Mouse (Mus musculus) naive thymus-derived CD4-positive, alpha-beta T cell, adult 5 months (primary cell): Measurements from ENCODE around the gene Apom. TPM values are rescaled to one million over a fixed set of nuclear protein-coding genes. Genes with fewer than 3 reads are reported as not detected.

ENCODE experiments used
- polyA plus RNA-seq: library from polyadenylated mRNA; unstranded; fragments of 100-300 nt; shearing (Covaris generic); gene quantifications from one replicate; pipeline ENCODE4 v1.2.1, GENCODE M21; 2017

Apom gene
- polyA plus RNA-seq, result not detected

DNA sequence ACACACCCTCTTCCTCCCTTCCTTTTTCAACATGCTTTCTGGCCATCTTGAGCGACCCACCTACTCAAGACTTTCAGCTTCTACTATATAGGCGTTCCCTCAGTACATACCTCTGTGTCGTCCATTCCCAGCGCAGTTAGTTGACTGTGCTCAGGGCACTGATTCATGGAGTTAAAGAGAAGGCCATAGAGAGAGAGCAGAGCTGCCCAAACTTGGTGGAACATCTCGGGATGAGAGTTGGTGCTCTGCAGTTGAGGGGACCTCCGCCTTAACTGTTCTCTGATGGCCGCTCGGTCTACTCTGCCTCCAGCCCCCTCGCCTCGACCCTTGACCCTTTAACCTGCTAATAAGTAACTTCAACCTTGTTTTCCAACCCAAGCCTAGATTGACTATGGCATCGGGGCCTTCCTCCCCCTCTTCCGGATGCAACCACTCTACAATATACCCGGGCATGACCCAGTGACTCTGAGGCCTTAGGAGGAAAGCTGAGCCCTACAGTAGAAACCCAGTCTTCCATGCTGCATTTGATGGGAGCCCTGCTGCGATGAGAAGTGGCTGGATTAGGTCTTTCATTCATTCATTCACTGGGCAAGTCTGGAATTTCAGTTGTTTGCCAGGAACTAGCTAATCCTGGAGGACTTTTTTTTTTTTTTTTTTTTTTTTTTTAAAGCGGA is at the start of gene Apom:
Gene Apom (minus strand): TSS at position 551 of the 674 bp plus-strand sequence.

GRCm38 (mm10) chr17:35175968-35176367 is 44.1 kb upstream of the Apom start, which contains the start of gene Aif1:
Gene Aif1, minus strand, starts transcription at chr17:35176068.

DNA sequence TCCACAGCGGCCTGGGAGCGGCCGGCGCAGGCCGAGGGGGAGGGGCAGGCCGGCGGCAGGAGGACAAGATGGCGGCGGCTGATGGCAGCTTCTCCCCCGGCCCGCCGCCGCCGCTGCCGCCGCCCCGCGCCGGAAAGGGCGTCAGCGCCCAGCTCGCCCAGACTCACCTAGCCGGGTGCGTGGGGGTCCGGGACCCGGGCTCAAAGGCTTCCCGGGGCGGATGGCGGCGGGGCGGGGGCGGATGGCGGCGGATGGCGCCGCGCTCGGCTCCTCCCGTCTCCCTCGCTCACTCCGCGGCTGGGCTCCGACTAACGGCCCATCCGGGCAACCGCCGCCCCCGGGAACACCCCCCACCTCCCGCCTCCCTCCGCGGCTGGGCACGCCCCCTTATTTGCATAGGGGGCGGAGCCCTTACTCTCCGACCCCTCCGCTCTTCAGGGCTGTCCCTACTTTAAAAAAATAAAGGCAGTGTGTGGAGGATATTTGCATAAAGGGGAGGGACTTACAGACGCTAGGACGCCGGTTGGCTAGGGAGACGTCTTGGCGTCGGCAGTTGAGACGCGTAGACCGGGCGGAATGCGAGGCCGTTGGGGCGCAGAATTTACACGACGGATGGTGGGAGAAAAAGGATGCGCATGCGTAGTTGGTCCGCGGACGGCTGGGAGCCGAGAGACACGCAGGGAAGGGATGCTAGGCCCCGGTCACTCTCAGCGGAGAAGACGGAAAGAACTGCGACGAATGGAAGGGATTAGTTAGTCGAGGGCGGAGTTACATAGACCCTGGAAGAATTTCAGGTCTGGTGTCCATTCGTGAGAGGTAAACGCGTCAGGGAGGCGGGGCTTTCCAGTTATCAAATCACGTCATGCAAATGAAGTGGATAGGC is 33.0 kb upstream of the Apom start, which contains the start of gene Prrc2a:
Gene Prrc2a (minus strand): TSS at position 330 of the 883 bp plus-strand sequence.

DNA sequence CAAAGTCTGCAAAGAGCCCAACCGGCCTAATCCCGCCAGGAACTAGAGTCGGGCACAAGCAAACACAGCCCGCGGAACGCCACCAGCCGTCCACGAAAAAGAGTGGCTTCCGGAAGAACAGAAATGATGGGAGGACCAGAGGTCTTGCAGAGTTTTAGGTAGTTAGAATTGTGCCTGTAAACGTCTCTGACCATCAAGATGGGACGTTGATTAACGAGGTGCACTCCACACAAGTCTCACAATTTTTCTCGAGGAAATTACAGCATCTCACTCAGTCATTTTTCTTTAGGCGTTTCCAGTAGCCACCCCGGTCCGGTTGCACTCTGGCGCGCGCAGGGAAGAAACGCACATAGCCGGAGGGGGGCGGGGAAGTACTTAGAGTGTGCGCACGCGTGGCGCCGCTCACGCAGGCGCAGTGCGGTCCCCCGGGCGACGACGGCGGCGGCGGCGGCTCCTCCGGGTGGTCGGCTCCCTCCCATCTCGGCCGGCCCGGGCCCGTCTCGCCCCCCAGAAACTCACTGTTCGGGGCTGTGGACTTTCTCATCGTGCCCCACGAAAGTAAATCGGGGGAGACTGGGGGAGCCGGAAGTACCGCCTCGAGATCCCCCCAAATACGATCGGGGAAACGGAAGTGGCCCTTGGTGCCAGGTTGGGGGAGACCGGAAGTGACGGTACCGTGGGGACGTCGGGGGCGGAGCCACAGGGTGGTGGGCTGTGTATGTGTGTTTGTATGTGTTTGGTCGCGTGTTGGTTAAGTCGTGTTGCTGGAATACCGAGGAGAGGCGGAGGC is 3.1 kb upstream of the Apom start, which contains the start of gene Bag6:
Gene Bag6 (plus strand): TSS at position 378 of the 790 bp plus-strand sequence.

DNA sequence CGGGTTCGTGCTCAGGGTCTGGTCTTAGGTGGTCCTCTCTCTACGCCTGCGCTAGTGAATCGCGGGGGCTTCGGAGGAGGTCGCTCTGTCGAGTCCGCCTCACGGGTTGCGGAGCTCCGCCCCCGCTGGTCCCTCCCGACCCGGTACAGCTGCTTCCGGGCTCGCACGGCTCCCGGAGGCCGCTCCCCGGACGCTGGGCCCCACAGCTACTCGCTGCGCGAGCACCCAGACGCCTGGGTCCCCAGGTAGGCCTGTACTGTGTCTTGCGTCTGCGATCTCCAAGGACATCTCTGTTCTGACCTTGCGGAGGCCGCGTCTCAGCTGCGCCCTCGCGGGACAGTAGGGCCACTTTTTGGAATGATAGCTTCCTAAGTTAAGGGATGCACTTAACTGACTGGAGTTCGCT is 5.6 kb downstream of the Apom start, which contains the start of gene D17H6S53E:
Gene D17H6S53E (plus strand): TSS at position 168 of the 406 bp plus-strand sequence.

GRCm38 (mm10) chr17:35121871-35122303 is 10.0 kb downstream of the Apom start, which contains the start of gene Csnk2b:
Gene Csnk2b, minus strand, starts transcription at chr17:35122053.

DNA sequence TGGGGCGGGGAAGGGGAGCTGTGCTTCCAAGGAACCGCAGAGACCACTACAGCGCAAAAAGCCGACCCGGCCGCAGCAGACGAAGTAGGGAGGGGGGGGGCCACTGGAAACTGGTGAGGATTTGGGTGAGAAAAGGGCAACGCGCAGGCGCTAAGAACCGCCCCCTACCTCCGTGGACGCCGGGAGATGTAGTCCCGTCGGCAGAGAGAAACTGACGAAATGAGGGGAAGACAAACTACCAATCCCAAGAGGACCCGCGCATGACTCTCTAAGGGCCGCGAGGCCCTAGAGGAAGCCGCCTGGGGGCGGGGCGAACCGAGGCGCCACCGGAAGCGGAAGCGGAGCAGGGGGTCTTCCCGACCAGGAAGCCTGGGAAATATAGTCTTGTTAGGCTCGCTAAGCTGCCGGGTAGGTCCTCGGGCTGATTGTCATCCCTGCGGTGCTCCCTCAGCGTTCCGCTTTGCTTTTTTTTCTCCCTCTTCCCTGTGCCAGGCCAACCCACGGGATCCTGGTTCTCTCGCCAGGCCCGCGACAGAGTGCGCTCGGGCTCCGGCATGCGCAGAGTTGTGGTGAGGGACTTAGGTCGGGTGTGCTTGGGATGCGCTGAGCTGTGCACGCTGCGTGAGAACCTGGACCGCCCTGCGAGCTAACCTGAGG is 10.6 kb downstream of the Apom start, which contains the start of gene Gpank1:
Gene Gpank1 (plus strand): TSS at position 313 of the 657 bp plus-strand sequence.

GRCm38 (mm10) chr17:35115046-35116019 is 16.5 kb downstream of the Apom start, which contains the start of gene Ly6g5b:
Gene Ly6g5b, minus strand, starts transcription at chr17:35115428.

DNA sequence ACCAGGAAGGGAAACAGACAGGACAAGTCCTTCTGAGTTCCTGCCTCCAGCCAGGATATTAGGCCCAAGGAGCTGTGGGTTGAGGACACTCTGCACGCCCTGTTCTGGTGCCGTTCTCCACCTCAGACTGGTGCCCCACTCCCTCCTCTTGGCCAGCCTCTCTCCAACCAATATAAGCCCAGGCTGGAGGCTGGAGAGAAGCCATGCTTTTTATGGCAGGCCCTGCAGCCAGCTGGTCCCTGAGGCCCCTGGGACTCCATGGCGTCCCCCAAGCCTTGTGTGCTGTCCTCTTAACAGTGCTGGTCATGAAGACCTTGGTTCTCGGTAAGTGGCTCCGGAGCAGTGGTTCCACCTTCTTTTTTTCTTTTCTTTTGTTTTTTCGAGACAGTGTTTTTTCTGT is 23.8 kb downstream of the Apom start, which contains the start of gene Ly6g5c:
Gene Ly6g5c (plus strand): TSS at position 183 of the 400 bp plus-strand sequence.

GRCm38 (mm10) chr17:35088825-35089644 is 42.8 kb downstream of the Apom start, which contains the start of gene Abhd16a:
Gene Abhd16a, plus strand, starts transcription at chr17:35089263.

DNA sequence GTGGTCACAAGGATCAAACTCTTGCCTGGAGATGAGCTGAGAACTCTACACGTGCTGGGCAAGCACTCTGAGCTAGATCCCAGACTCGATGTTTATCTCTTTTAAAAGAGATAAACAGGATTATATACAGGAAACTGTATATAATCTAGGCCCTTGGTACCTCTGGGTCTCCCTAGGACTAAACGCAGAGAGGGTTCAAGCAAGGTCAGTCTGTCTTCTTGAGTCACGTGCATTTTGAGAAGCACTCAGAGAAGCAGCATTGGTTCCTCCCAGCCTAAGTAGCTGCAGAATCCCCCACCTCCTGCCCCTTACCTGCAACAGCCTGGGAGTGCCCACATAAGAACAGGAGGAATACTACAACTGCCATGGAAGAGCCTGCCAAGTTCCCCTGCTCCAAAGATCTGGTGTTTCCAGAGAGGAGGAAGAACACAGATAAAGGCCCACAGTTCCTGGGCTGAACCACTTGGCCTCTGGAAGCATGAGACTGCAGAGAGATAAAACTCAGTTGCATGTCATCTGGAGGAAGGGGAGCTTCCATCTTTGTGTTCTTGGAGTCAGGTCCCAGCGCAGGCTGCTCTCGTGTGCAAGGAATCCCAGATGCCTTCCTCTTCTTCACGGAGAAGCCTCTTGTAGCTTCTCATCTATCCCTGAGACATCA is 46.5 kb downstream of the Apom start, which contains the start of gene Ly6g6f:
Gene Ly6g6f (minus strand): TSS at position 403 of the 658 bp plus-strand sequence.

Other genes starting within 250 kb of the Apom start
- not detected for gene C2, start 233.8 kb downstream of the Apom start, polyA plus RNA-seq
- gene Ehmt2, start 233.6 kb downstream of the Apom start, polyA plus RNA-seq, result 49.8 TPM
- gene Slc44a4, start 217.6 kb downstream of the Apom start, polyA plus RNA-seq, result not detected
- gene Neu1, start 200.8 kb downstream of the Apom start, polyA plus RNA-seq, result 116 TPM
- 785 TPM for gene Hspa1b, start 172.8 kb downstream of the Apom start, polyA plus RNA-seq
- gene Gm20481, start 162.1 kb downstream of the Apom start, polyA plus RNA-seq, result 42.4 TPM
- 403 TPM for gene Hspa1a, start 159.9 kb downstream of the Apom start, polyA plus RNA-seq
- 0.17 TPM for gene Hspa1l, start 159.3 kb downstream of the Apom start, polyA plus RNA-seq
- 59.4 TPM for gene Lsm2, start 150.2 kb downstream of the Apom start, polyA plus RNA-seq
- 151 TPM for gene Vars, start 131.1 kb downstream of the Apom start, polyA plus RNA-seq
- gene Vwa7, start 115.5 kb downstream of the Apom start, polyA plus RNA-seq, result not detected
- not detected for gene Sapcd1, start 104.0 kb downstream of the Apom start, polyA plus RNA-seq
- gene Msh5, start 85.3 kb downstream of the Apom start, polyA plus RNA-seq, result 4.4 TPM
- gene Clic1, start 82.1 kb downstream of the Apom start, polyA plus RNA-seq, result 228 TPM
- 0.95 TPM for gene Ddah2, start 73.0 kb downstream of the Apom start, polyA plus RNA-seq
- gene Ly6g6c, start 66.7 kb downstream of the Apom start, polyA plus RNA-seq, result not detected
- not detected for gene Mpig6b, start 65.9 kb downstream of the Apom start, polyA plus RNA-seq
- gene Ly6g6e, start 55.1 kb downstream of the Apom start, polyA plus RNA-seq, result not detected
- not detected for gene Ly6g6d, start 54.0 kb downstream of the Apom start, polyA plus RNA-seq
- gene Ly6g6f, start 46.4 kb downstream of the Apom start, polyA plus RNA-seq, result not detected
- 90.2 TPM for gene Abhd16a, start 42.8 kb downstream of the Apom start, polyA plus RNA-seq
- gene Ly6g5c, start 23.8 kb downstream of the Apom start, polyA plus RNA-seq, result not detected
- 1.2 TPM for gene Ly6g5b, start 16.6 kb downstream of the Apom start, polyA plus RNA-seq
- gene Gpank1, start 10.6 kb downstream of the Apom start, polyA plus RNA-seq, result 64.4 TPM
- 190 TPM for gene Csnk2b, start 10.0 kb downstream of the Apom start, polyA plus RNA-seq
- gene D17H6S53E, start 5.7 kb downstream of the Apom start, polyA plus RNA-seq, result 0.75 TPM
- 77.8 TPM for gene Bag6, start 3.1 kb upstream of the Apom start, polyA plus RNA-seq
- gene Prrc2a, start 32.8 kb upstream of the Apom start, polyA plus RNA-seq, result 31.3 TPM
- not detected for gene Aif1, start 44.0 kb upstream of the Apom start, polyA plus RNA-seq
- 1.8 TPM for gene Lst1, start 56.4 kb upstream of the Apom start, polyA plus RNA-seq
- gene Ltb, start 62.4 kb upstream of the Apom start, polyA plus RNA-seq, result 754 TPM
- gene Tnf, start 70.0 kb upstream of the Apom start, polyA plus RNA-seq, result 4.2 TPM
- gene Lta, start 73.3 kb upstream of the Apom start, polyA plus RNA-seq, result 24.6 TPM
- not detected for gene Gm16181, start 88.8 kb upstream of the Apom start, polyA plus RNA-seq
- 1.4 TPM for gene Atp6v1g2, start 101.6 kb upstream of the Apom start, polyA plus RNA-seq
- 16.0 TPM for gene Nfkbil1, start 103.7 kb upstream of the Apom start, polyA plus RNA-seq
- 192 TPM for gene Ddx39b, start 109.7 kb upstream of the Apom start, polyA plus RNA-seq
- 5,786 TPM for gene H2-D1, start 130.7 kb upstream of the Apom start, polyA plus RNA-seq
- gene H2-Q1, start 188.4 kb upstream of the Apom start, polyA plus RNA-seq, result not detected
- gene H2-Q2, start 210.2 kb upstream of the Apom start, polyA plus RNA-seq, result 7.0 TPM
- 50.9 TPM for gene H2-Q4, start 247.6 kb upstream of the Apom start, polyA plus RNA-seq